Mouse (Mus musculus): ENCODE measurements around the gene Rsph4a. TPM values are rescaled to one million over a fixed set of nuclear protein-coding genes. Genes with fewer than 3 reads are reported as not detected.
"Not testable (repeated sequence)": the region's sequence is repeated elsewhere in the genome, so short reads cannot be mapped to it uniquely, and the experiment has no call there.

Rsph4a gene
- total RNA-seq (2021) = under 1 TPM; 0.09 to 0.27 TPM
- long read RNA-seq, experiment 1 = 0 reads
- long read RNA-seq, experiment 2 = 0 reads

GRCm38 (mm10) chr10:33904530-33905481 lies at the start of gene Rsph4a:
Gene Rsph4a, plus strand, starts transcription at chr10:33905111.
- DNase-seq = peak; percentile 62

DNA sequence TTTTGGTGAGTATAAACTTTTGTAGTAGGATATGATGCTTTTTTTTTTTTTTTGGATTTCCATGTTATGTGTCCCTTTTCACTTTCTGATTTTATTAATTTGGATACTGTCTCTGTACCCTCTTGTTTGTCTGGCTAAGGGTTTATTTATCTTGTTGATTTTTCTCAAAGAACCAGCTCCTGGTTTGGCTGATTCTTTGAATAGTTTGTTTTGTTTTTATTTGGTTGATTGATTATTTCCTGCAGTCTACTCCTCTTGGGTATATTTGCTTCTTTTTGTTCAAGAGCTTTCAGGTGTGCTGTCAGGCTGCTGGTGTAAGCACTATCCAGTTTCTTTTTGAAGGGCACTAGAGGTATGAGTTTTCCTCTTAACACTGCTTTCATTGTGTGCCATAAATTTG lies 47.5 kb upstream of the Rsph4a start, which contains the start of gene Sult3a1:
Gene Sult3a1, plus strand, starts transcription at position 301 of the 400 bp plus-strand sequence.
- DNase-seq = no peak

DNA sequence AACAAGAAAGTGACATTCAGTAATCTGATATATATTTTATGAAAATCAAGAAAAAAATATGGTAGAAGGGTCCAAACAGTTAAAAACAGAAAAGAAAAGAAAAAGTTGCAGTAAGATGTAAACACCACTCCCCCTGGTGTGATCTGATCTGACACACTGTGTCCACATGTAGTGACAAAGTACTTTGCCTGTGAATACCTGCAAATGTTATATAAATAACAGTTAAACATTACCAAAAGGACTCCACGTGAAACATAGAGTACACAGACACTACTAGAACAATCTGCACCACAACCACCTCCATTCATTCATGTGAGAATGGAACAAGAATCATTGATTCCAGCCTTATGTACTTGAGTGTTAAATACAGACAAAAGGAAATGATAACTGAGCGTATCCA lies 38.9 kb upstream of the Rsph4a start:
- DNase-seq = no peak

DNA sequence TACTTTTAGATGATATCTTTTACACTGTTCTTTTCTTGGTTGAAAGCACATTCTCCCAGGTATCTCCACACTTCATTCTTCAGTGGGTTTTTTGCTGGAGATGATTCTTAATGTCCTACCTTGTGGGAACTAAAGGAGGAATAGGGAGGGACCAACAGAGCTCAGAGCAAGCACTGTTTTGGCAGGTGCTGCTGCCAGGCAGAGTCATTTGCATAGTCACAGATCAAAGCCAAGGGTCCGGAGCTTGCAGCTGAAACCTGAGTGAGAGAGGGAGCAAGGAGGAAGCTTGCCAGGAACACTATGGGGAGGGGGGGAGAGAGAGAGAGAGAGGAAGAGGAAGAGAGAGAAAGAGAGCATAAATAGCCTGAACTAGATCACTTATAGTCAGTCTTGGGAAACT lies 34.5 kb upstream of the Rsph4a start:
- no peak for DNase-seq

DNA sequence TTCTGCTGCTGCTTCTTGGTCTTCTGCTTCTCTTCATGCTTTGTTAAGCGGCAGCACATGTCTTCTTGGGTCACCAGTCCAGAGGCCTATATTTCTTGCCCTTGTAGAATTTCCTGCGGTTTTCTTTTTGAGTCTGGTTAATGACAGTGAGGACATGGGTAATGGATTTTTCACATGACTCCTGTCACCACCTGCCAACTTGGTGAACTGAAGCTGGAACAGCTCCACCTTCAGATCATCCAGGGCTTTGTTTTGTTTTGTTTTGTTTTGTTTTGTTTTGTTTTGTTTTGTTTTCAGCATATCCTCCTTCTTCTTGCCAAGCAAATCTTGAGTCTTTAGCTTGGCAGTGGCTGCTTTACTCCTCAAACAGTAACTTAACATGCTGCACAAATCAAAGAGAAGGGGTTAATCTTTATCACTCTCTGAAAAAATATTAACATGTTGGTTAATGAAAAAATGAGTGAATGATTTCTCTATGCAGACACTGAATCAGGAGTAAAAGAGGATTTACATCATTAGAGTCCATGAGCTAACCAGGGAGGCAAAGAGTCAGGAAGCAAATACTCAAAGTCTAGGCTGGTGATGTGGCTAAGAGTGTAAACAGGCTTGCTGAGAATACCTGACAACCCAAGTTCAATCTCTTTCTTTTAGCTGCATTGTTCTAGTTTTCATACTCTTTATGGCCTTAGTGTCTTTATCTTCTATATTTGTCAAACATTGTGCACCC lies 32.1 kb upstream of the Rsph4a start:
- no peak for DNase-seq

GRCm38 (mm10) chr10:33882411-33882810 lies 22.5 kb upstream of the Rsph4a start:
- DNase-seq = not testable (repeated sequence)

DNA sequence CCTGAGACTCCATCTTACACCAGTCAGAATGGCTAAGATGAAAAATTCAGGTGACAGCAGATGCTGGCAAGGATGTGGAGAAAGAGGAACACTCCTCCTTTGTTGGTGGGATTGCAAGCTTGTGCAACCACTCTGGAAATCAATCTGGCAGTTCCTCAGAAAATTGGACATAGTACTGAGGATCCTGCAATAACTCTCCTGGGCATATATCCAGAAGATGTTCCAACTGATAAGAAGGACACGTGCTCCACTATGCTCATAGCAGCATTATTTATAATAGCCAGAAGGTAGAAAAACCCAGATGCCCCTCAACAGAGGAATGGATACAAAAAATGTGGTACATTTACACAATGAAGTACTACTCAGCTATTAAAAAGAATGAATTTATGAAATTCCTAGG lies 3.4 kb upstream of the Rsph4a start:
- not testable (repeated sequence) for DNase-seq

- DNase-seq = no peak
Measured at GRCm38 (mm10) chr10:33905489-33905888, 578 bp downstream of the Rsph4a start.

DNA sequence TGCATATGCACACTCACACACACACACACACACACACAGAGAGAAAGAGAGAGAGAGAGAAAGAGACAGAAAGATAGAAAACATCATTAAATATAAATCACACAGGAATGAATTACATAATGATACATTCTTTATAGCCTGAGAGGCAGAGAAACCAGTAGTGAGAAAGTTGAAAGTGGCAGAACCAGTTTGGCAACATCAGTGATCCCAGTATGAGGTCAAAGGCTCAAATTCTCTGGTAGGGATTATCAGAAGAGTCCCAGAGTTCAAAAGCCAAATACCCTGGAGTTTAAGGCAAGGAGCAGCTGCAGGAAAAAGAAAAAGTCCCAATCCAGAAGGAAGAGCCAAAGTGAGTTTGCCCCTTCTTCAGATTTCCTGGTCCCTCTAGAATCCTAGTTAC lies 35.8 kb downstream of the Rsph4a start:
- DNase-seq = no peak

DNA sequence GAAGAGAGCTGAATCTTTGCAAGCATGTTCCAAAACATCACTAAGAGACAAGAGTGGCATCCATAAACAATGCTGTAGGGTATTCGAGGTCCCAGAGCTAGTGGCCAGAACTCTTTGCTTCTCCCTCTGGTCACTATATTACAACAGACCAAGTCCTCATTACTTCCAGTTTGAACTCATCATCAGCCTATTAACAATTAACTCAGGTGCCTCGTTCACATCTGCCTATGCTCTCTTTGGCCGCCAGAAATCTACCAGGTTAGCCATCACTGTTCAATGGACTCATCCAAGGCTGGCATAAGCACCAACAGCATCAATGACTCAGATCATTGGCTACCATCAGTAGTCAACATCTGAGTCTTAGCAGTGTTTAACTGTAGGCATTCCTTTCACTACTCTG lies 40.5 kb downstream of the Rsph4a start:
- DNase-seq = no peak

DNA sequence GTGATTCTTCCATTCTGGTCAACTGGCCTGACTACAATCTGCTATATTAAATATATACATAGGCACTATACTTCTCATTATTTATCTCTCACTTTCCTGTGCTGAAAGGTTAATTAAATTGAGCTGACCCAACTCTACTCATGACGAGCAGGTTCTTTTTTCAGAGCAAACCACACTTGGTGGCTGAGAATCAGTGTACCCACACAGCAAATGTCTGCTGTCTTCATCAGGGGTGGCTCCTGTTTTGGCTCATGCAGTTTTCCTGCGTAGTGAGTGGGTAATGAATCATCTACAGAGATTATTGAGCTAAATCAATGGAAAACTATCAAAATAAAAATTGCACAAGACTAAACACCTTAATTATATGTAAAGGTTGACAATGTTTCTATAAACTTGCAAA lies 41.4 kb downstream of the Rsph4a start:
- DNase-seq = no peak

DNA sequence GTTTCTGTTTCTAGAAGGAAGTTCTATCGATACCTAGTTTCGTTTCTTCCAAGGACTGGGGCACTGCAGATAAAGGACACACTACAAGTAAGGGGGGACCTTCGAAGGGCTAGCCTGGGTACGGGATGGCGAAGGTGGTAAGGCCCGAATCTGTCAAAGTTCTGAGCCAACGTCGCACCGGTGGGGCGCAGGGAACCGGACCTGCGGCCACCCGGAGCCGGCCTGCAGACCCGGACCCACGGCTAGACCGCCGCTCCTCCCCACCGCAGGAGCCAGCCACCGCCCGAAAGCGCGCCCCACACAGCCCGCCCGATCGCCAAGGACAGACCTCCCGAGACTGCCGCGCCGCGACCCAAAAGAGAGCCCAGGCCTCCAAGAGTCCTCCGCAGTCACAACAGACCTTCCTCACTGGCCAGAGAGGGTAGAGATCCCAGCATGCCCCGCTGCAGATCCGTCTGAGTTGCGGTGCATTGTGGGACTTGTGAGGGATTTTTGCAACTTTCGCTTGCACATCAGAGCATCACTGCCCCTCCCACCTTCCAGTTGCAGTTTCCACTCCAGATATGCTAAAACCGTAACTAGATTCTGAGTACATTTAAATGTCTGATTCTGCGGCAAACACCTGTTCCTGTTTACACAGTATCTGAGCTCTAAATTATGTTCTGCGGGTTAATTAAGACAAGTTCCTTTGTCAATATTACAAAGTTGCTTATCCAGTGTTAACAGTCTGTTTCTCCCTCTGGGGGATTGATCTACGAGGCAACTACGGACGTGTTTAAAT lies 46.1 kb downstream of the Rsph4a start, which contains the start of gene Zup1:
Gene Zup1, minus strand, starts transcription at position 467 of the 781 bp plus-strand sequence.
- peak; percentile 90 for DNase-seq

GRCm38 (mm10) chr10:33952509-33952908 lies 47.6 kb downstream of the Rsph4a start:
- no peak for DNase-seq

Other genes with a start within 250 kb of the Rsph4a start
- not detected for gene Sult3a2, start 118.4 kb upstream of the Rsph4a start, total RNA-seq (2021)
- not detected for gene Sult3a1, start 47.4 kb upstream of the Rsph4a start, total RNA-seq (2021)
- gene Zup1, start 46.2 kb downstream of the Rsph4a start, total RNA-seq (2021) = 10 to 100 TPM; 13.5 to 19.7 TPM
- 10 to 100 TPM; 93.2 to 93.4 TPM for gene Rwdd1, start 114.5 kb downstream of the Rsph4a start, total RNA-seq (2021)
- not detected for gene Trappc3l, start 132.5 kb downstream of the Rsph4a start, total RNA-seq (2021)
- gene Calhm4, start 139.2 kb downstream of the Rsph4a start, total RNA-seq (2021) = not detected
- gene Calhm5, start 191.4 kb downstream of the Rsph4a start, total RNA-seq (2021) = under 1 TPM; 0.27 to 0.39 TPM
- 1 to 10 TPM; 1.4 to 2.5 TPM for gene Calhm6, start 222.9 kb downstream of the Rsph4a start, total RNA-seq (2021)

Data from adrenal gland, postnatal 10 days (tissue).